Mouse (Mus musculus): ENCODE results near the gene Pla2g6. TPM values are rescaled to one million over a fixed set of nuclear protein-coding genes. Genes with fewer than 3 reads are reported as not detected.

Gene Pla2g6
- polyA plus RNA-seq, 1 experiment from 2014 or later = 15.6 TPM

DNA sequence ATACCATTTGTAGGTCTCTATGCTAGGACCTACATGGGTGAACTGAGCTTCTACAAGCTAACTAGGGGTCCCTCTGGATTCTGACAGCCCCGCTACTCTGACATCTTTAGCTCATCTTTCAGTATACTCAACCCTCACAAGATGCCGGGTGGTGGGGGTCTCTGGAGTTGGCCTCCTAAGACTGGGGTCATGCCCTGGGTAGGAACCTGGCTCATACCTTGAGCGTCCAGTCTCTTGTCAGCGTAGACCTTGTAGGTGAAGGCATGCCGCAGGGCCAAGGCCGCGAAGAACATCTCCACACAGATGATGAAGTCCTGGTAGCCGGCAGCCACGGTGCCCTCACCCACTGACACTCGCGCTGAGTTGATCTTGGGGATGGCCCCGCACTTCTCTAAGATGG lies 36.9 kb upstream of the Pla2g6 start:
- ATAC-seq (ENCODE audit: insufficient read depth, low FRiP score) = no peak
- Histone ChIP-seq H3K4me3 (replicated peaks; ENCODE audit: low read length) (no peak overlapping the region), H3K27ac (ENCODE audit: low read length) (no peak overlapping the region), H3K4me1 (ENCODE audit: control insufficient read depth, insufficient read depth, low read length) (peaks cover 45% of the 10 kb centered on the region), H3K4me2 (ENCODE audit: low read depth, low read length) (no peak overlapping the region), H3K9me3 (replicated peaks; ENCODE audit: control insufficient read depth, low read length) (no peaks in the 10 kb centered on the region), H3K36me3 (ENCODE audit: control insufficient read depth, insufficient read depth, low read length) (peaks cover 15% of the 10 kb centered on the region), H3K9ac (ENCODE audit: low read length) (no peak overlapping the region), H3K27me3 (ENCODE audit: control insufficient read depth, insufficient read depth, low read length) (no peaks in the 10 kb centered on the region)
- WGBS = 96% methylated on average over 12 of the region's 12 CpGs

DNA sequence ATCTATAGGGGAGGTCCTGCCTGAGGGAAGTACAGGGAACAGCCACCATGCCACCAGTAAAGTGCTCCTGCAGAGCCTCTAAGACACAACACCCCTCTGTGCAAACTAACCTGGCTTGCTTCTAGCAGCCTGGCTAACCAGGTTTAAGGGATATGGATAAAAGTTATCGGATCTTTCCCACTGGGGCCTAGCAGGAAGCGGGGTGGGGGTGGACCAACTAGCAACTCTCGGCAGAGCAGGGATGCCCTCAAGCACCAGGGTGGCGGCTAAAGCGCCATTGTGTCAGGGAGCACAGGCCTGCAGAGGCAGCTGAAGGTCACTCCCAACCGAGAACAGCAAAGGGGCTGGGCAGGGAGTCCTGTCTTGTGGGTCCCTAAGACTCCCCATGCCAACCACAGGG lies 35.9 kb upstream of the Pla2g6 start:
- ATAC-seq (ENCODE audit: insufficient read depth, low FRiP score) = no peak
- 0 out of 2 replicates have a peak overlapping the region, but pooled peaks have one; percentile 17 for H3K9ac ChIP-seq (ENCODE audit: low read length)
- H3K27ac ChIP-seq (ENCODE audit: low read length) = no peak overlapping the region
- H3K4me2 ChIP-seq (ENCODE audit: low read depth, low read length) = no peak overlapping the region
- peaks cover 43% of the 10 kb centered on the region for H3K4me1 ChIP-seq (ENCODE audit: control insufficient read depth, insufficient read depth, low read length)
- H3K4me3 ChIP-seq (replicated peaks; ENCODE audit: low read length) = no peak overlapping the region
- no peaks in the 10 kb centered on the region for H3K27me3 ChIP-seq (ENCODE audit: control insufficient read depth, insufficient read depth, low read length)
- 62% methylated on average over 6 of the region's 6 CpGs for WGBS
- no peaks in the 10 kb centered on the region for H3K9me3 ChIP-seq (replicated peaks; ENCODE audit: control insufficient read depth, low read length)
- H3K36me3 ChIP-seq (ENCODE audit: control insufficient read depth, insufficient read depth, low read length) = peaks cover 15% of the 10 kb centered on the region

DNA sequence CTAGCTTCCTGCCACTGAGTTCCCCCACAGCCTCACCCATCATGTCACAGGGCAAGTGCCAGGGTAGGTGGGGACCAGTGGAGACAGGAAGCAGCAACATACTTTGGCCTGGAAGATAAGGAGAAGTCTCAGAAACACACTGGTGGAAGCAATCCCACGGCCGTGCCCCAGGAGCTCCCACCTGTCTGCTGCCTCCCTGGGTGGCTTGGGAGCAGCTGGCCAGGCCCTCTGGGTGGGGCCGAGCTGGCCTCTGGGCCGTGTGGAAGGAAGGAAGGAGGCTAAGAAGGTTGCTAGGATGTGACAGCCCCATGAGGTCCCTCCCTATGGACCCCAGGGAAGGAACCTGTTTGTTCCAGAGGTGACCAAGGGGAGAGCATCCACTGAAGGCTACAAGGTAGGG lies 32.8 kb upstream of the Pla2g6 start:
- H3K4me2 ChIP-seq (ENCODE audit: low read depth, low read length) = no peak overlapping the region
- H3K9ac ChIP-seq (ENCODE audit: low read length) = 0 out of 2 replicates have a peak overlapping the region, but pooled peaks have one; percentile 7
- no peak for ATAC-seq (ENCODE audit: insufficient read depth, low FRiP score)
- H3K4me3 ChIP-seq (replicated peaks; ENCODE audit: low read length) = no peak overlapping the region
- no peaks in the 10 kb centered on the region for H3K27me3 ChIP-seq (ENCODE audit: control insufficient read depth, insufficient read depth, low read length)
- H3K36me3 ChIP-seq (ENCODE audit: control insufficient read depth, insufficient read depth, low read length) = peaks cover 15% of the 10 kb centered on the region
- 25% methylated on average over 4 of the region's 4 CpGs for WGBS
- H3K27ac ChIP-seq (ENCODE audit: low read length) = peak overlapping the region; percentile 40; the same call in 1 of the 2 replicates
- no peaks in the 10 kb centered on the region for H3K9me3 ChIP-seq (replicated peaks; ENCODE audit: control insufficient read depth, low read length)
- peaks cover 41% of the 10 kb centered on the region for H3K4me1 ChIP-seq (ENCODE audit: control insufficient read depth, insufficient read depth, low read length)

DNA sequence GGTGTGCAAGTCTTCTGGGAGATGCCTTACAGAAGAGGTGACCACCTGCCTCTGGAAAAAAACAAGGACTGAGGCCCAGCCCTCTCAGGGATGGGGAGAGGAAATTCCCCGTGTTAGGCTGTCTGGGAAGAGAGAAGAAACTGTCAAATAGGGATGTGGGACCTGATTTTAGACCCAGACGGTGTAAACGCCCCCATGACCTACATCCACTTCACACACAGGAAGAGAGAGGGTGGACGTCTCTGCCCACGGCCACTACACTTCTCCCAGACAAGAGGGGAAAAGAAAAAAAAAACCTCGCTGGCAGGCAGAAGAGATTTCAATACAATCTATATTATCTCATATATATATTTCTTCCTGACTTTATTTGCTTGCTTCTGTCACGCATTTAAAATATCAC lies 32.2 kb upstream of the Pla2g6 start:
- no peak for ATAC-seq (ENCODE audit: insufficient read depth, low FRiP score)
- Histone ChIP-seq H3K4me3 (replicated peaks; ENCODE audit: low read length) (no peak overlapping the region), H3K27me3 (ENCODE audit: control insufficient read depth, insufficient read depth, low read length) (no peaks in the 10 kb centered on the region), H3K9me3 (replicated peaks; ENCODE audit: control insufficient read depth, low read length) (no peaks in the 10 kb centered on the region), H3K9ac (ENCODE audit: low read length) (no peak overlapping the region), H3K27ac (ENCODE audit: low read length) (peak overlapping the region; percentile 40; the same call in 1 of the 2 replicates), H3K36me3 (ENCODE audit: control insufficient read depth, insufficient read depth, low read length) (peaks cover 12% of the 10 kb centered on the region), H3K4me2 (ENCODE audit: low read depth, low read length) (no peak overlapping the region), H3K4me1 (ENCODE audit: control insufficient read depth, insufficient read depth, low read length) (peaks cover 45% of the 10 kb centered on the region)
- WGBS = 34% methylated on average over 7 of the region's 7 CpGs

DNA sequence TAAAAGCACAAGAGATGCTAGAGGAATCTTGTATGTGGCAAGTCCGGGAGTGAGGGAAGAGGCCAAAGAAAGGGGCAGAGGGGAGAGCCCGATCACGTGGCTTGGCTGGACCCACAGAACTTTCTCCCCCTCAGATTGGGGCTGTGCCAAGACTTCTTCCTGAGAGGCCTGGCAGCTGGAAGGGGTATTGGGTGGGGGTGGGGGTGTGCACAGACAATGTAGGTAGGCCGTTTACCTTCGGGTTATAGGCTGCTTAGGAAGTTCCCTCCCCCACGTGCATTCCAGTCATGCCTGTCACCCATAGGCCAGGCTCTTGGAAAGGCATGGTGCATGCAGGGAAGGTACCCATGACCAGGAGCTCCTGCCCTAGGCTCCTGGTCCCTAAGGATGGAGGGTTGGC lies 31.8 kb upstream of the Pla2g6 start:
- Histone ChIP-seq H3K4me3 (replicated peaks; ENCODE audit: low read length) (no peak overlapping the region), H3K9me3 (replicated peaks; ENCODE audit: control insufficient read depth, low read length) (no peaks in the 10 kb centered on the region), H3K4me1 (ENCODE audit: control insufficient read depth, insufficient read depth, low read length) (peaks cover 45% of the 10 kb centered on the region), H3K9ac (ENCODE audit: low read length) (0 out of 2 replicates have a peak overlapping the region, but pooled peaks have one; percentile 0), H3K36me3 (ENCODE audit: control insufficient read depth, insufficient read depth, low read length) (peaks cover 7% of the 10 kb centered on the region), H3K27ac (ENCODE audit: low read length) (peak overlapping the region; percentile 39; the same call in 1 of the 2 replicates), H3K27me3 (ENCODE audit: control insufficient read depth, insufficient read depth, low read length) (no peaks in the 10 kb centered on the region), H3K4me2 (ENCODE audit: low read depth, low read length) (no peak overlapping the region)
- 9% methylated on average over 6 of the region's 6 CpGs for whole genome bisulfite sequencing
- no peak for ATAC-seq (ENCODE audit: insufficient read depth, low FRiP score)

DNA sequence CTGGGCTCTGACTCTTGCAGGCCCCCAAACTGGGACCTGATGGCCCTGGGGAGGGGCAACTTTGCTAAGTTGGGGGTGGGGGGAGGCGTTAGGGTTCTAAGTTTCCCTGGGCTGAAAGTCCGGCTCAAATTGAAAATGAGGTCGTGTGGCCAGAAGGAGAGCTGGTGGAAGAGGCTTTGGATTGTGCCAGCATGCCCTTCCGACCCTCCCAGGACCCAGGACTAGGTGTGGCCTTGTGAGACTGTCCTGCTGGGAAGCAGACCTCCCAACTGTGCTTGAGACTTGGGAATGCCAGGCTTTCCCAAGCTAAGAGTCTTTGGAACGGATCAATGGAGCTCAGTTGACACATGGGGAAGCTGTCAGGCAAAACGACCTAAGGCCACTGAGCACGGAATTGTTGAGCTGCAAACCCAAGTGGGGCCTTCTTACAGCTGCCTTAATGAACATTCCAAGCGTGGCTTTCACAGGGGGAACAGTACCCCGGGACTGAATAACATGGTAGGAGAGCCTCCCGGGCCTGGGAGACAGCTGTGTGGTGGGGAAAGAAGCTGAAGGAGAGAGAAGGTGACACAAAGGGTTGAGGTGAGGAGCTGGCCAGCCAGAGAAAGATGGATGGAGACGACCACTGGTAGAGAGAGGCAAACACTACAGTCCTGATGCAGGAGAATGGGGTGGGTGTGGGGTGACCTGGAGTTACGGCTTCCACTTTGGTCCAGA lies 29.9 kb upstream of the Pla2g6 start:
- WGBS = 37% methylated on average over 12 of the region's 12 CpGs
- Histone ChIP-seq H3K27ac (ENCODE audit: low read length) (peak overlapping the region; percentile 72), H3K4me3 (replicated peaks; ENCODE audit: low read length) (no peak overlapping the region), H3K9ac (ENCODE audit: low read length) (peak overlapping the region; percentile 56; the same call in 1 of the 2 replicates), H3K9me3 (replicated peaks; ENCODE audit: control insufficient read depth, low read length) (no peaks in the 10 kb centered on the region), H3K4me1 (ENCODE audit: control insufficient read depth, insufficient read depth, low read length) (peaks cover 49% of the 10 kb centered on the region), H3K4me2 (ENCODE audit: low read depth, low read length) (peak overlapping the region; percentile 99), H3K36me3 (ENCODE audit: control insufficient read depth, insufficient read depth, low read length) (peaks cover 7% of the 10 kb centered on the region), H3K27me3 (ENCODE audit: control insufficient read depth, insufficient read depth, low read length) (no peaks in the 10 kb centered on the region)
- ATAC-seq (ENCODE audit: insufficient read depth, low FRiP score) = no peak

DNA sequence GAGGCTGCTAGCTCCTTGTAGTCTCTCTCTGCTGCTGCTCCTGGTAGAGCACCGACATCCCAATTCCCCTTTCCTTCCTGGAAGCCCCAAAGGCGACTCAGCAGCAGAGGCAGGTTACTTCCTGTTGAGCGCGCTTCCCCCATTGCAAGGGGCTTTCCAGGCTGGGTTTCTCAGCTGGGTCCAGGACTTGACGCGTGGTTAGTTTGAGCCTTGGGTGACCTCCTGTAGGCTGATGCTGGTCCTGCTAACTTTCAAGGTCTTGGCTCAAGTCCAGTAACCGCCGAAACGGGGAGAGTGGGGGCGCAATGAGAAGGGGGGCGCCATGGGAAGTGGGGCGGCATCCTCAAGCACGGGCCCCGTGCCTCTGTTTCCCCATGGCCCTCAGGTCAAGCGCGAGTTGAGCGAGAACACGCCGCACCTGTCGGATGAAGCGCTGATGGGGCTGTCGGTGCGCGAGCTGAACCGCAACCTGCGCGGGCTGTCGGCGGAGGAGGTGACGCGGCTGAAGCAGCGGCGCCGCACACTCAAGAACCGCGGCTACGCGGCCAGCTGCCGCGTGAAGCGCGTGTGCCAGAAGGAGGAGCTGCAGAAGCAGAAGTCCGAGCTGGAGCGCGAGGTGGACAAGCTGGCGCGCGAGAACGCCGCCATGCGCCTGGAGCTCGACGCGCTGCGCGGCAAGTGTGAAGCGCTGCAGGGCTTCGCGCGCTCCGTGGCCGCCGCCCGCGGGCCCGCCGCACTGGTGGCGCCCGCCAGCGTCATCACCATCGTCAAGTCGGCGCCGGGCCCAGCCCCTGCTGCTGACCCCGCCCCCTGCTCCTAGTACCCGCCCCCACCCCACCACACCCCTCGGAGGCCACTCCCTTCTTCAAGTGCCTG lies 29.1 kb upstream of the Pla2g6 start:
- ATAC-seq (ENCODE audit: insufficient read depth, low FRiP score) = peak; percentile 91
- Histone ChIP-seq H3K27ac (ENCODE audit: low read length) (peak overlapping the region; percentile 79), H3K4me3 (replicated peaks; ENCODE audit: low read length) (peak overlapping the region; percentile 46), H3K27me3 (ENCODE audit: control insufficient read depth, insufficient read depth, low read length) (no peaks in the 10 kb centered on the region), H3K4me1 (ENCODE audit: control insufficient read depth, insufficient read depth, low read length) (peaks cover 54% of the 10 kb centered on the region), H3K9me3 (replicated peaks; ENCODE audit: control insufficient read depth, low read length) (no peaks in the 10 kb centered on the region), H3K4me2 (ENCODE audit: low read depth, low read length) (peak overlapping the region; percentile 99), H3K9ac (ENCODE audit: low read length) (peak overlapping the region; percentile 82), H3K36me3 (ENCODE audit: control insufficient read depth, insufficient read depth, low read length) (peaks cover 2% of the 10 kb centered on the region)
- WGBS = under 1% methylated on average over 75 of the region's 77 CpGs

DNA sequence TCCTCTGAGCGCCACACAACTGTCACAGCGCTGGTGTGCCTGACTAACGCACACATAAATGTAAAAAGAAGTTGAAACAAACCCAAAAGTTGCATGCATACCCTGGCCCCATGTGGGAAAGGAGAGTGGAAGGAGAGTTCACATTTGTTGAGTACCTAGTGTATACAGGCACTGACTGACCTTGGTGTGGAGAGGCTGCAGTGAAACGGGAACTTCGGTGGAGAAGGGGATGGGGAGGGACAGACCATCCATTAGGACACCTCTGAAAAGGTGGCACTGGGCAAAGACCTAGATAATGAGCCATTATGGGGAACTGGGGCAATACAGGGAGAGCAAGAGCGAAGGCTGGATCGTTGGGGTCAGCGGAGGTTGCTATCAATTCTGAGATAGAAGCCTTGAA lies 28.3 kb upstream of the Pla2g6 start:
- H3K4me1 ChIP-seq (ENCODE audit: control insufficient read depth, insufficient read depth, low read length) = peaks cover 61% of the 10 kb centered on the region
- 61% methylated on average over 8 of the region's 8 CpGs for WGBS
- peak overlapping the region; percentile 79 for H3K27ac ChIP-seq (ENCODE audit: low read length)

DNA sequence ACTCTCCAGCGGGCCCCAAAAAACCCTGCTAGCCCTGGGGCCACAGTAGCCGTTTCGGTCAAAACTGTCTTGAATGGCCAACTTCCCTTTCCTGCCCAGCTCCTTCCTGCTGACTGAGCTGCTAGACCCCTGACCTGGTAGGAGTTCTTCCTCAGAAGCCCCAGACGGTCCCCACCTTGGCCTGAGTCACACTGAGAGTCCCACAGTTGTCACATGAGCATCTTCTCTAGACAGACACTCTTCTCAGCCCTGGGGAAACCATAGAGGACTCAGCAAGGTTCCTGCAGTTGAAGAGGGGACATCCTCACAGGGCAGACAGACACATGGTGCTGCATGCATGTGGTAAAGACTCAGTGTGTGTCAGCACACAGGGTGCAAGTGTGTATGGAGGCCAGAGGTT lies 26.4 kb upstream of the Pla2g6 start:
- WGBS = 77% methylated on average over 4 of the region's 4 CpGs
- peaks cover 51% of the 10 kb centered on the region for H3K4me1 ChIP-seq (ENCODE audit: control insufficient read depth, insufficient read depth, low read length)
- H3K36me3 ChIP-seq (ENCODE audit: control insufficient read depth, insufficient read depth, low read length) = no peaks in the 10 kb centered on the region; the same call in 1 of the 2 replicates
- H3K9ac ChIP-seq (ENCODE audit: low read length) = no peak overlapping the region
- no peak for ATAC-seq (ENCODE audit: insufficient read depth, low FRiP score)
- no peak overlapping the region for H3K4me3 ChIP-seq (replicated peaks; ENCODE audit: low read length)
- H3K27me3 ChIP-seq (ENCODE audit: control insufficient read depth, insufficient read depth, low read length) = no peaks in the 10 kb centered on the region
- no peaks in the 10 kb centered on the region for H3K9me3 ChIP-seq (replicated peaks; ENCODE audit: control insufficient read depth, low read length)
- no peak overlapping the region for H3K27ac ChIP-seq (ENCODE audit: low read length)
- no peak overlapping the region for H3K4me2 ChIP-seq (ENCODE audit: low read depth, low read length)

More for the DNA sequence above, 28.3 kb upstream of the Pla2g6 start:
- Histone ChIP-seq H3K27me3 (ENCODE audit: control insufficient read depth, insufficient read depth, low read length) (no peaks in the 10 kb centered on the region), H3K9ac (ENCODE audit: low read length) (peak overlapping the region; percentile 82), H3K36me3 (ENCODE audit: control insufficient read depth, insufficient read depth, low read length) (no peaks in the 10 kb centered on the region; the same call in 1 of the 2 replicates), H3K4me3 (replicated peaks; ENCODE audit: low read length) (peak overlapping the region; percentile 46), H3K4me2 (ENCODE audit: low read depth, low read length) (peak overlapping the region; percentile 99), H3K9me3 (replicated peaks; ENCODE audit: control insufficient read depth, low read length) (no peaks in the 10 kb centered on the region)
- no peak for ATAC-seq (ENCODE audit: insufficient read depth, low FRiP score)

All from stomach, embryonic 16.5 days (tissue).